Mouse (Mus musculus) kidney, adult 9 months (tissue): Measurements from ENCODE around the gene Mmgt2.

Source experiments
- DNase-seq: peaks from one replicate; pipeline ENCODE4 v3.0.0; 2022

Mmgt2 gene

GRCm38 (mm10) chr11:62706141-62706540 lies 57.7 kb downstream of the Mmgt2 start:
- no peak for DNase-seq

GRCm38 (mm10) chr11:62708252-62708651 lies 59.8 kb downstream of the Mmgt2 start:
- DNase-seq: no peak

- no peak for DNase-seq
Observed at GRCm38 (mm10) chr11:62710657-62711056, 62.2 kb downstream of the Mmgt2 start.
